Mouse (Mus musculus) olfactory bulb, adult 2 months (tissue): ENCODE measurements around the gene Ankrd13d.

ENCODE experiments used
- CTCF ChIP-seq: fragments of 200-500 bp; IDR thresholded peaks from 2 replicates; pipeline ENCODE4 v1.5.1; 2012; ENCODE audit warnings: low read depth, mild to moderate bottlenecking, low read length, moderate library complexity; ENCODE audit not compliant: insufficient read depth
- POLR2A ChIP-seq: fragments of 200-500 bp; IDR thresholded peaks from 2 replicates; pipeline ENCODE4 v1.6.1; 2012; ENCODE audit warnings: mild to moderate bottlenecking, low read depth, low read length, moderate library complexity; ENCODE audit not compliant: insufficient read depth

- TF ChIP-seq CTCF (no peak), POLR2A (no peak)
These were observed 49.7 kb upstream of the Ankrd13d start for GRCm38 (mm10) chr19:4332653-4333052.
